Mouse (Mus musculus) midbrain, embryonic 15.5 days (tissue): Measurements from ENCODE around the gene Ccne1. TPM values are rescaled to one million over a fixed set of nuclear protein-coding genes. Genes with fewer than 3 reads are reported as not detected.

Experiments
- ATAC-seq: fragments of 200-750 bp; cut with Nextera tagmentation; replicated peaks from 2 replicates; pipeline ENCODE4 v1.8.0; 2017; ENCODE audit warnings: moderate TSS enrichment
- H3K27ac ChIP-seq: fragments of 300-500 bp; sonication (generic); 2 replicates; pipeline ENCODE4 v1.5.1; 2015; ENCODE audit warnings: mild to moderate bottlenecking, inconsistent platforms
- H3K27me3 ChIP-seq: fragments of 300-500 bp; sonication (generic); replicated peaks from 2 replicates; pipeline ENCODE4 v1.6.1; 2015; ENCODE audit warnings: inconsistent platforms
- H3K36me3 ChIP-seq: fragments of 300-500 bp; sonication (generic); replicated peaks from 2 replicates; pipeline ENCODE4 v1.6.1; 2015; ENCODE audit warnings: inconsistent platforms
- H3K4me1 ChIP-seq: fragments of 300-500 bp; sonication (generic); 2 replicates; pipeline ENCODE4 v1.6.1; 2015; ENCODE audit warnings: inconsistent platforms
- H3K4me2 ChIP-seq: fragments of 300-500 bp; sonication (generic); 2 replicates; pipeline ENCODE4 v1.6.1; 2015; ENCODE audit warnings: inconsistent platforms, mild to moderate bottlenecking, moderate library complexity
- H3K4me3 ChIP-seq: fragments of 300-500 bp; sonication (generic); 2 replicates; pipeline ENCODE4 v1.5.1; 2015; ENCODE audit warnings: mild to moderate bottlenecking, inconsistent platforms
- H3K9ac ChIP-seq: fragments of 300-500 bp; sonication (generic); 2 replicates; pipeline ENCODE4 v1.6.1; 2015; ENCODE audit warnings: mild to moderate bottlenecking, inconsistent platforms
- H3K9me3 ChIP-seq: fragments of 300-500 bp; sonication (generic); 2 replicates; pipeline ENCODE4 v1.6.1; 2016; ENCODE audit warnings: inconsistent platforms
- WGBS: fragments of 180-500 bp; shearing (Covaris S2); methylation state at CpG from one replicate; pipeline ENCODE4 v1.1.7; 2015; ENCODE audit warnings: mixed read lengths; 5-methylcytosine and 5-hydroxymethylcytosine counted together
- polyA plus RNA-seq: library from polyadenylated mRNA; unstranded; fragments of >200 nt; fragmentation: Nextera tagmentation; extraction: Ambion mirVana; gene quantifications from 2 replicates; pipeline ENCODE4 v1.2.1, GENCODE M21; 2015

Gene Ccne1
- polyA plus RNA-seq, 1 experiment from 2014 or later = 11.6 TPM

- 79% methylated on average over 7 of the region's 7 CpGs for WGBS
- ATAC-seq = no peak
- Histone ChIP-seq H3K4me2 (no peak overlapping the region), H3K4me1 (peaks cover 10% of the 10 kb centered on the region), H3K27ac (no peak overlapping the region), H3K36me3 (no peaks in the 10 kb centered on the region), H3K9me3 (no peaks in the 10 kb centered on the region), H3K27me3 (peaks cover 20% of the 10 kb centered on the region), H3K9ac (no peak overlapping the region), H3K4me3 (no peak overlapping the region)
Measured at GRCm38 (mm10) chr7:38089930-38090675, 17.2 kb downstream of the Ccne1 start.

- Histone ChIP-seq H3K4me2 (no peak overlapping the region), H3K27ac (no peak overlapping the region), H3K9ac (no peak overlapping the region), H3K4me3 (no peak overlapping the region), H3K36me3 (no peaks in the 10 kb centered on the region), H3K27me3 (peaks cover 20% of the 10 kb centered on the region), H3K4me1 (peaks cover 16% of the 10 kb centered on the region), H3K9me3 (no peaks in the 10 kb centered on the region)
- 66% methylated on average over 2 of the region's 2 CpGs for WGBS
- ATAC-seq = no peak
Measured at GRCm38 (mm10) chr7:38088456-38088855, 18.9 kb downstream of the Ccne1 start.

- no peaks in the 10 kb centered on the region for H3K36me3 ChIP-seq
- 82% methylated on average over 8 of the region's 8 CpGs for WGBS
Measured at GRCm38 (mm10) chr7:38087856-38088255, 19.5 kb downstream of the Ccne1 start.

GRCm38 (mm10) chr7:38086401-38086800 lies 20.9 kb downstream of the Ccne1 start:
- WGBS = 37% methylated on average over 8 of the region's 8 CpGs
- H3K27ac ChIP-seq = no peak overlapping the region
- H3K4me1 ChIP-seq = peaks cover 16% of the 10 kb centered on the region
- no peak overlapping the region for H3K4me2 ChIP-seq
- H3K9ac ChIP-seq = no peak overlapping the region
- ATAC-seq = no peak
- H3K27me3 ChIP-seq = peaks cover 20% of the 10 kb centered on the region
- H3K9me3 ChIP-seq = no peaks in the 10 kb centered on the region
- H3K36me3 ChIP-seq = no peaks in the 10 kb centered on the region
- H3K4me3 ChIP-seq = no peak overlapping the region

More at GRCm38 (mm10) chr7:38087856-38088255, 19.5 kb downstream of the Ccne1 start:
- Histone ChIP-seq H3K9ac (no peak overlapping the region), H3K27me3 (peaks cover 20% of the 10 kb centered on the region), H3K27ac (no peak overlapping the region), H3K9me3 (no peaks in the 10 kb centered on the region), H3K4me1 (peaks cover 16% of the 10 kb centered on the region), H3K4me2 (no peak overlapping the region), H3K4me3 (no peak overlapping the region)
- ATAC-seq = no peak

GRCm38 (mm10) chr7:38085573-38086211 lies 21.6 kb downstream of the Ccne1 start:
- Histone ChIP-seq H3K9me3 (no peaks in the 10 kb centered on the region), H3K36me3 (no peaks in the 10 kb centered on the region), H3K4me2 (peak overlapping the region; percentile 79), H3K4me1 (peaks cover 16% of the 10 kb centered on the region), H3K9ac (no peak overlapping the region), H3K27ac (no peak overlapping the region), H3K4me3 (peak overlapping the region; percentile 43), H3K27me3 (peaks cover 20% of the 10 kb centered on the region)
- WGBS = under 1% methylated on average over 35 of the region's 35 CpGs
- ATAC-seq = peak; percentile 56

GRCm38 (mm10) chr7:38084778-38085572 lies 22.4 kb downstream of the Ccne1 start:
- Histone ChIP-seq H3K4me1 (peaks cover 16% of the 10 kb centered on the region), H3K9me3 (no peaks in the 10 kb centered on the region), H3K27ac (no peak overlapping the region), H3K27me3 (peaks cover 20% of the 10 kb centered on the region), H3K36me3 (no peaks in the 10 kb centered on the region), H3K4me3 (peak overlapping the region; percentile 43), H3K4me2 (peak overlapping the region; percentile 79), H3K9ac (peak overlapping the region; percentile 42; the same call in 1 of the 2 replicates)
- ATAC-seq = peak; percentile 98
- under 1% methylated on average over 63 of the region's 65 CpGs for WGBS

GRCm38 (mm10) chr7:38082971-38083370 lies 24.4 kb downstream of the Ccne1 start:
- no peaks in the 10 kb centered on the region for H3K36me3 ChIP-seq
- no peaks in the 10 kb centered on the region for H3K9me3 ChIP-seq
- no peak overlapping the region for H3K4me2 ChIP-seq
- no peak overlapping the region for H3K4me3 ChIP-seq
- no peak for ATAC-seq
- H3K9ac ChIP-seq = no peak overlapping the region
- no peak overlapping the region for H3K27ac ChIP-seq
- H3K4me1 ChIP-seq = peaks cover 16% of the 10 kb centered on the region
- peaks cover 20% of the 10 kb centered on the region for H3K27me3 ChIP-seq

GRCm38 (mm10) chr7:38077189-38077588 lies 30.1 kb downstream of the Ccne1 start:
- 85% methylated on average over 7 of the region's 7 CpGs for WGBS
- peaks cover 13% of the 10 kb centered on the region for H3K4me1 ChIP-seq

GRCm38 (mm10) chr7:38075487-38075886 lies 31.8 kb downstream of the Ccne1 start:
- 51% methylated on average over 6 of the region's 6 CpGs for WGBS
- Histone ChIP-seq H3K27me3 (no peaks in the 10 kb centered on the region), H3K4me3 (no peak overlapping the region), H3K9ac (no peak overlapping the region), H3K27ac (no peak overlapping the region), H3K36me3 (no peaks in the 10 kb centered on the region), H3K9me3 (no peaks in the 10 kb centered on the region), H3K4me1 (peaks cover 13% of the 10 kb centered on the region), H3K4me2 (no peak overlapping the region)
- no peak for ATAC-seq

More at GRCm38 (mm10) chr7:38077189-38077588, 30.1 kb downstream of the Ccne1 start:
- Histone ChIP-seq H3K4me3 (no peak overlapping the region), H3K9ac (no peak overlapping the region), H3K27me3 (no peaks in the 10 kb centered on the region), H3K27ac (no peak overlapping the region), H3K4me2 (no peak overlapping the region), H3K36me3 (no peaks in the 10 kb centered on the region), H3K9me3 (no peaks in the 10 kb centered on the region)
- no peak for ATAC-seq

- WGBS = 23% methylated on average over 10 of the region's 10 CpGs
- peak overlapping the region; percentile 34; the same call in 1 of the 2 replicates for H3K9ac ChIP-seq
- H3K27me3 ChIP-seq = no peaks in the 10 kb centered on the region
- H3K4me3 ChIP-seq = peak overlapping the region; percentile 20
- H3K4me1 ChIP-seq = peaks cover 13% of the 10 kb centered on the region
- H3K27ac ChIP-seq = no peak overlapping the region
- no peaks in the 10 kb centered on the region for H3K9me3 ChIP-seq
- peak overlapping the region; percentile 54 for H3K4me2 ChIP-seq
- H3K36me3 ChIP-seq = no peaks in the 10 kb centered on the region
- peak; percentile 37; the same call in 1 of the 2 replicates for ATAC-seq
Measured at GRCm38 (mm10) chr7:38074920-38075319, 32.4 kb downstream of the Ccne1 start.

GRCm38 (mm10) chr7:38074514-38074913 lies 32.8 kb downstream of the Ccne1 start:
- no peaks in the 10 kb centered on the region for H3K36me3 ChIP-seq
- peak overlapping the region; percentile 20 for H3K4me3 ChIP-seq
- peak overlapping the region; percentile 34; the same call in 1 of the 2 replicates for H3K9ac ChIP-seq
- H3K9me3 ChIP-seq = no peaks in the 10 kb centered on the region
- H3K4me1 ChIP-seq = peaks cover 13% of the 10 kb centered on the region
- no peak overlapping the region for H3K27ac ChIP-seq
- under 1% methylated on average over 14 of the region's 14 CpGs for whole genome bisulfite sequencing
- peak; percentile 88 for ATAC-seq
- no peaks in the 10 kb centered on the region for H3K27me3 ChIP-seq
- H3K4me2 ChIP-seq = peak overlapping the region; percentile 54

- WGBS = 20% methylated on average over 3 of the region's 3 CpGs
- peak; percentile 80 for ATAC-seq
- Histone ChIP-seq H3K4me1 (peaks cover 13% of the 10 kb centered on the region), H3K27me3 (no peaks in the 10 kb centered on the region), H3K4me3 (no peak overlapping the region), H3K9ac (no peak overlapping the region), H3K9me3 (no peaks in the 10 kb centered on the region), H3K4me2 (peak overlapping the region; percentile 54; the same call in 1 of the 2 replicates), H3K36me3 (no peaks in the 10 kb centered on the region), H3K27ac (no peak overlapping the region)
Measured at GRCm38 (mm10) chr7:38073782-38074181, 33.6 kb downstream of the Ccne1 start.
